Mouse (Mus musculus): ENCODE measurements at regions not wholly inside any gene's neighbourhood (a gene's known extent, or its start where the extent isn't known, plus 50 kb on each side); places are given as distances from the start of the nearest gene placed in this dataset.

DNA sequence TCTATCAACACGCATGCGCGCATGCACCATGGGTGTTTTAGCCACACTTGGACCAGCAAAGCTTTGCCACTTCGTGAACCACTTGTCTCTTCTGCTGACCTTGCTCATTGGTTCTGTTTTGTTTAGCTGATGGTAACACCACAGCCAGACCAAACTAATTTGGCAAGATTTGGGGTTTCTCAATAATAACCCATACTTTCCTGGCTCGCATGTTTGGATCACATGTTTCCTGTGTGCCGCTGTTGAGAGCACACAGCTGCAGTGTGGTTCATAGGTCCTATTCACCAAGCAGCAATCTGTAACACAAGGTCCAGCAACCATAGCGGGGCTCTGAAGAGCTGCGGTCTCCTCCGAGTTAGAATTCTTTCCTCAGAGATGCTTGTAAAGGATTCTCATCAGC, 126.4 kb upstream of the Gas1 start:
- H3K9me3 ChIP-seq (replicated peaks) = no peaks in the 10 kb centered on the region
- no peak overlapping the region for H3K4me3 ChIP-seq (replicated peaks)
- H3K36me3 ChIP-seq = no peaks in the 10 kb centered on the region
- DNase-seq = no peak
- no peak overlapping the region for H3K4me2 ChIP-seq
- no peaks in the 10 kb centered on the region for H3K4me1 ChIP-seq (replicated peaks)
- H3K27me3 ChIP-seq = no peaks in the 10 kb centered on the region
- no peak overlapping the region for H3K9ac ChIP-seq
- 78% methylated on average over 9 of the region's 9 CpGs for WGBS (ENCODE audit: insufficient replicate concordance)
- no peak for ATAC-seq (ENCODE audit: low read depth)
- no peak overlapping the region for H3K27ac ChIP-seq

GRCm38 (mm10) chr13:60305028-60305810, 128.1 kb upstream of the Gas1 start:
- Histone ChIP-seq H3K27ac (no peak overlapping the region), H3K9ac (no peak overlapping the region), H3K36me3 (no peaks in the 10 kb centered on the region), H3K4me3 (replicated peaks) (no peak overlapping the region), H3K4me2 (no peak overlapping the region), H3K4me1 (replicated peaks) (no peaks in the 10 kb centered on the region), H3K27me3 (no peaks in the 10 kb centered on the region), H3K9me3 (replicated peaks) (no peaks in the 10 kb centered on the region)
- WGBS (ENCODE audit: insufficient replicate concordance) = 25% methylated on average over 1 of the region's 1 CpGs
- ATAC-seq (ENCODE audit: low read depth) (no peak), DNase-seq (no peak)

DNA sequence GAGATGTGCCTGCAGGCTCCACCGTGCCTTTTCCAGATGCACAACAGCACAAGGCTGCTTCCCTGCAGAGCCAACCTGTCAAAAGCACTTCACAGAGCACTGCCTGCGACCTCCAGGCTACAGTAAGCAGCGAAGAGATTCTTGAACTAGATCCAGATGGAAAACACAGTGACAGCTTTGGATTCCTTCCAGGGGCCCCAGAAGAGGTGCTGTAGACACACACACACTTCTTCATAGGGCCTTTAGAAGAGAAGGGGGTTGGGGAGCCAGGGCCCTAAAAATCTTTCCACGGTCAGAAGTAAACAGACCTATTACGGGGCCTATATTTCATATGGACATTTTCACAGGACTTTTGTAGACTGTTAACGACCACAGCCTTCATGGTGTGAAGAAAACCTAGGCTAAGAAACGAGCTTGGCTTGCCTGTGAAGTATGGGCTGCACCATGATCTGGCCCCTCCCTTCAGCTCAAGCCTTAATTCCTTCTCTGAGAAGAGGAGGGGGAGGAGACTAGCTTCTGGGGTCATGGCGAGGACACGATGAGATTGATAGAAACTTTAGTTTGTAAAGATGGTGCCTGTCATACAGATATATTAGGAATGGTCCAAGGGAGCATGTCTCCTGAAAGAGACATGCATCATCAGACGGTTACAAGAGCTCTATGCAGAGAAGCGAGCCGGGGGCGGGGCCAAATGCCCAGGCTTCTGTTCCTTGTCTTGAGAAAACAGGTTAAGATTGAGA, 131.1 kb upstream of the Gas1 start:
- H3K9me3 ChIP-seq (replicated peaks) = no peaks in the 10 kb centered on the region
- WGBS (ENCODE audit: insufficient replicate concordance) = 61% methylated on average over 13 of the region's 13 CpGs
- ATAC-seq (ENCODE audit: low read depth) = no peak
- no peaks in the 10 kb centered on the region for H3K36me3 ChIP-seq
- no peak overlapping the region for H3K27ac ChIP-seq
- no peak overlapping the region for H3K4me3 ChIP-seq (replicated peaks)
- H3K4me2 ChIP-seq = no peak overlapping the region
- DNase-seq = no peak
- no peak overlapping the region for H3K9ac ChIP-seq
- no peaks in the 10 kb centered on the region for H3K27me3 ChIP-seq
- H3K4me1 ChIP-seq (replicated peaks) = no peaks in the 10 kb centered on the region

DNA sequence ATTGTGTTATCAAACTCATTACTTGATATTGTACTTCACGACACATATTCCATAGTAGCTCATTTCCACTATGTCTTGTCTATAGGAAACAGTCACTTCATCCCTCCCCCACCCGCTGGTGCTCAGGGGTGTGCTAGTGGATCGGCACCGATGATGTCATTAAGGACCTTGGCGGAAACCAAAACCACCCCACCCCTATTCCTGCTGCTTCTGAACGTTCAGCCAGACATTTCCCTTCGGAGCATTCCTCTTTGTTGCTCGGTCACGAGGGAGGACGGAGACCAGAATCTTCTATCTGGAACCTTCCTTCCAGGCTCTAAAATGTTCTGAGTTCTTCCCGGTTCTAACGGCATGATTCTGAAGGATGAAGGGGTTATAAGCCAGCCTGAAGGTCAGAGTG, 132.3 kb upstream of the Gas1 start:
- DNase-seq = no peak
- no peak overlapping the region for H3K4me2 ChIP-seq
- H3K36me3 ChIP-seq = no peaks in the 10 kb centered on the region
- no peaks in the 10 kb centered on the region for H3K4me1 ChIP-seq (replicated peaks)
- no peak overlapping the region for H3K9ac ChIP-seq
- no peak for ATAC-seq (ENCODE audit: low read depth)
- WGBS (ENCODE audit: insufficient replicate concordance) = 73% methylated on average over 12 of the region's 12 CpGs
- H3K27me3 ChIP-seq = no peaks in the 10 kb centered on the region
- no peaks in the 10 kb centered on the region for H3K9me3 ChIP-seq (replicated peaks)
- no peak overlapping the region for H3K27ac ChIP-seq
- H3K4me3 ChIP-seq (replicated peaks) = no peak overlapping the region

- Histone ChIP-seq H3K27ac (no peak overlapping the region), H3K9me3 (replicated peaks) (no peaks in the 10 kb centered on the region), H3K9ac (no peak overlapping the region), H3K36me3 (no peaks in the 10 kb centered on the region), H3K4me3 (replicated peaks) (no peak overlapping the region), H3K4me1 (replicated peaks) (no peaks in the 10 kb centered on the region), H3K27me3 (no peaks in the 10 kb centered on the region), H3K4me2 (no peak overlapping the region)
- no peak for DNase-seq
- ATAC-seq (ENCODE audit: low read depth) = no peak
- WGBS (ENCODE audit: insufficient replicate concordance) = 66% methylated on average over 4 of the region's 4 CpGs
These were observed 132.8 kb upstream of the Gas1 start for GRCm38 (mm10) chr13:60309926-60310325.

- WGBS (ENCODE audit: insufficient replicate concordance) = 59% methylated on average over 7 of the region's 7 CpGs
- no peaks in the 10 kb centered on the region for H3K27me3 ChIP-seq
These were observed 135.4 kb upstream of the Gas1 start for GRCm38 (mm10) chr13:60312397-60313085.

GRCm38 (mm10) chr13:60318436-60319020, 141.4 kb upstream of the Gas1 start:
- Histone ChIP-seq H3K36me3 (no peaks in the 10 kb centered on the region), H3K4me1 (replicated peaks) (no peaks in the 10 kb centered on the region), H3K9ac (no peak overlapping the region), H3K27me3 (no peaks in the 10 kb centered on the region), H3K9me3 (replicated peaks) (no peaks in the 10 kb centered on the region), H3K4me3 (replicated peaks) (no peak overlapping the region), H3K4me2 (no peak overlapping the region), H3K27ac (no peak overlapping the region)
- DNase-seq (no peak), ATAC-seq (ENCODE audit: low read depth) (no peak)
- WGBS (ENCODE audit: insufficient replicate concordance) = 65% methylated on average over 8 of the region's 8 CpGs

More at GRCm38 (mm10) chr13:60312397-60313085, 135.4 kb upstream of the Gas1 start:
- Histone ChIP-seq H3K9me3 (replicated peaks) (no peaks in the 10 kb centered on the region), H3K27ac (no peak overlapping the region), H3K4me1 (replicated peaks) (no peaks in the 10 kb centered on the region), H3K4me2 (no peak overlapping the region), H3K36me3 (no peaks in the 10 kb centered on the region), H3K9ac (no peak overlapping the region), H3K4me3 (replicated peaks) (no peak overlapping the region)
- DNase-seq (no peak), ATAC-seq (ENCODE audit: low read depth) (no peak)

DNA sequence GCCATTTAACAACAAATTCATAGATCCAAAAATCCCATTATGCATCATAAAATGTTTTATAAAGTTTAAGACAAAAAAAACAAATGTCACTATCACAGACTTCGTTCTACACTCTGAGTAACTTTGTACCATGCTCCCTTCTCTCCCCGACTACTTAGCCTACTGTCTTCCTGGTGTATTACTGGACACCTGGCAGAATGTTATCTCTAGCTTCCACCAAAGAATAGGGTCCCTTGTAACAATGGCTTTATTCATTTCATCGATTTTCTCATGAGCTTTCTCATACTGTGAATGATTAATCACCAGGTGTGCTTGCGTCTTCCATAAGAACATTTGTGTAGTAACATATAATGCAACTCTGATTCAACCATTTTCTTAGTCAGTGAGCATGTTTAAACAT, 142.1 kb upstream of the Gas1 start:
- H3K9me3 ChIP-seq (replicated peaks) = no peaks in the 10 kb centered on the region
- no peaks in the 10 kb centered on the region for H3K27me3 ChIP-seq
- DNase-seq (no peak), ATAC-seq (ENCODE audit: low read depth) (no peak)
- no peak overlapping the region for H3K27ac ChIP-seq
- H3K4me3 ChIP-seq (replicated peaks) = no peak overlapping the region
- H3K36me3 ChIP-seq = no peaks in the 10 kb centered on the region
- H3K4me2 ChIP-seq = no peak overlapping the region
- 62% methylated on average over 4 of the region's 4 CpGs for WGBS (ENCODE audit: insufficient replicate concordance)
- no peaks in the 10 kb centered on the region for H3K4me1 ChIP-seq (replicated peaks)
- no peak overlapping the region for H3K9ac ChIP-seq

DNA sequence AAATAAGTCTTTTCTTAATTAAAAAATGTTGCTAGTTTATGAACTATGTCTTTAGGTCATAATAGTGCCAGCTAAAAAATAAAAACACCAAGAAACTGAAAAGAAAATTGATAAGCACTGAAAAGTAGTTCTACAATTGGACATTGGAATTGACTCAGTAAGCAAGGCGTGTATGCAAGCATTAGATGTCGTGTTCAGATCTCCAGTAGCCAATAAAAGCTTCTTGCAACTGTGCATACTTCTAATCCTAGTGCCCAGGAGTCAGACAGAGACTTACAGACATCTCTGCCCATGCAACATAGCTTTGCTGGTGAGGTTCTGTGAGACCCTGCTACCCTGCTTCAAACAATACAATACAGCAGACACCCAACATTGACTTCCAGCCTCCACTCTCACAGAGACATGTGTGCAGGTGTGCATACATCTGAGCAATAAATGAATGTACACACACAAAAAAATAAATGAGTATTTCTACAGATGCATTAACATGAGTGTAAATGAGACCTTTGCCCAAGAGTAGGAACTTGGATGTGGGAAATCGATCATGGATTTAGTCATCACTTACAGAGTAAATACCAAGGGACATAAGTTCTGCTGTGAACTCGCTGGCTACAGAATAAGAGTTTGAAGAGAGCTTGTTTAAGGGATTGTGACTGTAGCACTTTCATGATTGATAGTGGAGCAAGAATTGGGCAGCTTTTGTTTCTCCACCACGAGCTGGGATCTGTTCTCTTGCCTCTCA, 142.9 kb upstream of the Gas1 start:
- H3K9ac ChIP-seq = no peak overlapping the region
- ATAC-seq (ENCODE audit: low read depth) (no peak), DNase-seq (no peak)
- H3K27me3 ChIP-seq = no peaks in the 10 kb centered on the region
- no peaks in the 10 kb centered on the region for H3K36me3 ChIP-seq
- H3K9me3 ChIP-seq (replicated peaks) = no peaks in the 10 kb centered on the region
- H3K4me1 ChIP-seq (replicated peaks) = no peaks in the 10 kb centered on the region
- no peak overlapping the region for H3K4me2 ChIP-seq
- H3K4me3 ChIP-seq (replicated peaks) = no peak overlapping the region
- 41% methylated on average over 5 of the region's 5 CpGs for WGBS (ENCODE audit: insufficient replicate concordance)
- H3K27ac ChIP-seq = no peak overlapping the region

GRCm38 (mm10) chr13:60322579-60322978, 145.4 kb upstream of the Gas1 start:
- Histone ChIP-seq H3K36me3 (no peaks in the 10 kb centered on the region), H3K9me3 (replicated peaks) (no peaks in the 10 kb centered on the region), H3K9ac (no peak overlapping the region), H3K4me3 (replicated peaks) (no peak overlapping the region), H3K4me1 (replicated peaks) (no peaks in the 10 kb centered on the region), H3K27me3 (no peaks in the 10 kb centered on the region), H3K27ac (no peak overlapping the region), H3K4me2 (no peak overlapping the region)
- ATAC-seq (ENCODE audit: low read depth) (no peak), DNase-seq (no peak)
- 71% methylated on average over 3 of the region's 3 CpGs for WGBS (ENCODE audit: insufficient replicate concordance)

Measured in liver, embryonic 13.5 days (tissue).